Mouse (Mus musculus): ENCODE results near the gene Exoc6b.

The Exoc6b gene

DNA sequence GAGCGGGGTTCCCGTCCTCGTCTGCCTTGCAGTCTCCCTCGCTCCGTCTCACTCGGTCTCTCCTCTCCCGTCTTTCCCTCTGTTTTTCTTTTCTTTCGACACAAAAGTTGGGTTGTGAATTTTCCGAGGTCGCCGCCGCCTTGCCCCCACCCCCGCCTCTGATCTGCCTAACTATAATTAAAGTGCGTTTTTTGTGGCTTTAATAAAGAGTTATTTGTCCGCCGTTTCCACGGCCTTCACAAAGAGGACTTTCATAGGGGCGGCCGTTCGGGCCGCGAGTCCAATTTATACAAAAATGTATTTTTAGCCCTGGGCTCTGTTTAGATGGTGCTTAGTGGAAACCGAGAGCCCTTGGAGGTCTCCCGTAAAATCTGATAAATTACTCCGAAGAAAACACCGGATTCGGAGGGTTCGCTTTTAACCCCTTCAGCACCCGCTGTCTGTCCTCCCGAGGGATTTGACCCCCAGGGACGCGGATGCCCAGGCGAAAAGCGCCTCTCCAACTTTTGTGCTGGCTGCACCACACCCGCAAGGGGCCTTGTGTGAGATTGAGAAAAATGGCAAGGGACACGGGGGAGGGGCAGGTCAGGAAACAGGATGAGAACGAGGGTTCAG is 483.5 kb downstream of the Exoc6b start:
- no peak for DNase-seq (ENCODE audit: low spot score)

GRCm38 (mm10) chr6:84584783-84585685 is 484.3 kb downstream of the Exoc6b start:
- DNase-seq (ENCODE audit: low spot score), result no peak

DNA sequence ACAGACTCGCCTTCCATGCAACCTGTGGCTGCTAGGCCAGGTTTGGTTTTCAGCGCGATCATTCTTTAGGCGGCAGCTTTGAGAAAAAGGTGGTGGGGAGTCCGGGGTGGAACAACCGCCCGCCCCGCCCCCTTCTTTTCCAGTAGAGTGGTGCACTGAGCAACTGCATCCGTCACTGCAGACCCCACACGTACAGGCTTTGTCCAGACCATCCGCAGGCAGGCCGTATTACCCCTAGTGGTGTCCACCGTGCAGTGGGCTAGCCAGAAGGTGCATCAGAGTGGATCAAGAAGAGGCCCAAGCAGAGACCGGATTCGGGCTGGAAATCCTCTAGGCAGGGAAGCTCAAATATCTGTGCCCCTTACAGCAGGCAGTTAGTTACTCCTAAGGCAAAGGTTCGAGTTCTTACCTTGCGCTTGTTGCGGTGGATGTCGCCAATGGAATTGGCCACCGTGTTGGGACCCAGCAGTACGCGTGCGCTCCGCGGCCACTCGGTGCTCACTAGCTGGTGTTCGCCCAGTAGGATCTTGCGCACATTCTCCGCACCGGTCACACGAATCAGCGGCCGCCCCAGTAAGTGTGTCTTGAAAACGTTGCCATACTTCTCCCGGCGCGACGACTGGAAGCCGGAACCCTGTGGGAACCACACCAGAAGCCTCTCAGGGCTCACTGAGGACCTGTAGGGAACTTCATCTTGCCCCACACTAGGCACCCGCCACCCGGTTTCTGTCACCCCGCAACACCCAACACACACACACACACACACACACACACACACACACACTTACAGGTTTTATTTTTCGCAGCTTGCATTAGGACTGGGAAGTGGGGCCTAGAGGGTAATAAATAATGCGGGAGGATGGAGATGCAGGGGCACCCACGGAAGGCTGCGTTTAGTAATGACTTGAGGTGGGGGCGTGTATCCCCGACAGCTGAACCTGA is 485.2 kb downstream of the Exoc6b start:
- DNase-seq (ENCODE audit: low spot score), result no peak

GRCm38 (mm10) chr6:84583371-84583770 is 485.9 kb downstream of the Exoc6b start:
- DNase-seq (ENCODE audit: low spot score), result peak; percentile 84

DNA sequence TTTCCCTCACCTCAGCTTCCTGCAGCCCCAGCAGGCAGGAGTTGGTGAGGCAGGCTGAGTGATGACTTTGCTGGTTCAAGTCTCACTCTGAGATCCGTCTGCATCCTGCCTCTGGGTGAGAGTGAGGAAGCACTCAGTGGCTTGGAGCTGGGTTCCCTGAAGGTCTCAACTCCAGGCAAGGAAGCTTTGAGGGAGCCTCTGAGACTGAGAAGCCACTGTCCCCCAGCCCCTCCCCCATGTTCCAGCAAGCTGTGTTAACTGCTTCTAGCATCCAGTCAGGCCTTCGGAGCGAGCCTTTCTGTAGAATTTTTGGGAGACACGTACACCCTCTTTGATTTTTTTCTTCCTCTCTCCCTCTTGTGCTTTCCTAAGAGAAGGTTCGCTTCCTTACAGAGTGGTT is 486.5 kb downstream of the Exoc6b start:
- DNase-seq (ENCODE audit: low spot score), result no peak

- no peak for DNase-seq (ENCODE audit: low spot score)
These were observed 487.4 kb downstream of the Exoc6b start for GRCm38 (mm10) chr6:84581833-84582445.

GRCm38 (mm10) chr6:84580979-84581832 is 488.1 kb downstream of the Exoc6b start:
- DNase-seq (ENCODE audit: low spot score), result no peak

DNA sequence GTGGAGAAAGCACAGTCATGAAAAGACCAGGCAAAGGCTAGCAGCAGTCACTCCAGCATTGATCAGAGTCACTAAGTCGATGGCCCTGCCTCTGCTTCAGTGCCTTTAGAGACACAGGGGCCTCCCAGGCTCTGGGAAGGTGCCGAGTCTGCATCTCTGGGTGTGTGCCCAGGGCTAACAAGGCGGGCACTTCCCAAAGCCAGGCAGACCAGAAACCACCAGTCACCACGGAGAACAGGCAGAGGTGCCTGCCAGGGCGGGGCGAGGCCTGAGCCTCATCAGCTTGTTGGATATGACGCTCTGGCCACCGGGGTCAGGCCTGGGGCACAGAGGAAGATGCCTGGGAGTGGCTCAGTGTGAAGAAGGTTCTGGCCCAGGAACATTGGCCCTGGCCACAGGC is 489.8 kb downstream of the Exoc6b start:
- DNase-seq (ENCODE audit: low spot score), result no peak

DNA sequence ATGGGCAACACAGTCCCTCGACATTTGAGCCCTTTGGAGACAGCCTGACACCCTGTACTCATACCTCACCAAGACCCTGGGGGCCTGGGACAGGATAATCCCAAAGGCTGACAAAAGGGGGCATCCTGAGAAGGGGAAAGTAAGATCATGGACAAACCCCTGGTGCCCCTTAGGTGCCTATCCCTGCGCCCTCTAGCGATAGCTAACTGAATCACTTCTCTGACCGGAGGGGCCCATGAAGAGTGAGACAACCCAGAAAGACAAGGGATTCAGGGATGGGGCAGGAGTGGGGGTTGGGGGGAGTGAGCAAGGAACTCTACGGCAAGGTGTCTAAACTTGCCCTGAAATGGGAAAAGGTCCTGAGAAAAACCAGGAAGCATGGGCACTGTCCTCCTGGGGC is 490.4 kb downstream of the Exoc6b start:
- no peak for DNase-seq (ENCODE audit: low spot score)

GRCm38 (mm10) chr6:84577898-84578297 is 491.4 kb downstream of the Exoc6b start:
- no peak for DNase-seq (ENCODE audit: low spot score)

GRCm38 (mm10) chr6:84573905-84574660 is 495.2 kb downstream of the Exoc6b start:
- DNase-seq (ENCODE audit: low spot score), result no peak

DNA sequence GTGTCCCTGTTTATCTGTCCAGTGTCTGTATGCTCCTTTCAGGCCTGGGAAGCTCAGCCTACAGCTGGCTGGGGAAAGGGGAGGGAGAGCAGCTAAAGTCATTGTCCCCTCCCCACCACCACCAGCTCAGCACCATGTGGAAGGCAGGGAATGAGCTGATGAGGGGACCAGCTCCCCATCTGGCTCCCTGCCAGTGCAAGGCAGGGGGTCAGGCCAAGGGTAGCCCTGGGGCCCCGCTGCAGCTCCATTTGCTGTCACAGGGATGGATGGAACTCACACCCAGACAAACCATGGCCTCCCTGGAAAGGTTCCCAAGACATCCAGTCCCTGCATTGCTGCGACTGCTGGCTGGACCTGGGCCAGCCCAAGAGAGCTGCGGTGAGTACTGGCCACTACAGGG is 499.3 kb downstream of the Exoc6b start:
- DNase-seq (ENCODE audit: low spot score), result no peak

- DNase-seq (ENCODE audit: low spot score), result no peak
These were observed 499.7 kb downstream of the Exoc6b start for GRCm38 (mm10) chr6:84569590-84569989.

DNA sequence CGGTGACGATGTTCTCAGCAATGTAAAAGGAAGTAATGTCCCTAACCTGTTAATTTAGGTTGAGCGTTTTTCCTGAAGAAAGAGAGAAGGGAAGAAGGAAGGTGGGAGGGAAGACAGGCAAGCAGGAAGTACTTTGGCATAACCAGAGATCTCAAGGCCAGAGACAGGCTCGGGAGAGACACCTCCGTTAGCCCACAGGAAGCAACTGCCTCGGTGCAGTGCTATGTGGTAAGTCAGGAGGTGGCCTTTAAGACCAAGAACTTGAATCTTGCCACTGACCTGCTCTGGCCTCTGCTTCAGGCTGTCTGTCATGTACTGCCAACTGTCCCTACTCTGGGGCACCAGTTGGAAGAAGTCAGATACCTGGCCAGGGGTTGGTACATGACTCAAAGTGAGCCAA is 500.4 kb downstream of the Exoc6b start:
- no peak for DNase-seq (ENCODE audit: low spot score)
